Mouse (Mus musculus) cerebellum, adult 18-20 months (tissue): ENCODE results near the gene Fam129b.

Experiments
- DNase-seq, 2 experiments: peaks; one replicate each; pipeline ENCODE4 v3.0.0; 2021

Fam129b gene

GRCm38 (mm10) chr2:32860799-32861198, 15.1 kb upstream of the Fam129b start:
- no peak for DNase-seq

GRCm38 (mm10) chr2:32863317-32863716, 12.6 kb upstream of the Fam129b start:
- DNase-seq, result no peak

GRCm38 (mm10) chr2:32864755-32865154, 11.2 kb upstream of the Fam129b start:
- peak in 1 of 2 experiments; percentile 48 for DNase-seq

GRCm38 (mm10) chr2:32867354-32867753, 8.6 kb upstream of the Fam129b start:
- DNase-seq, result no peak

GRCm38 (mm10) chr2:32869721-32870274, 6.1 kb upstream of the Fam129b start:
- no peak for DNase-seq

GRCm38 (mm10) chr2:32870275-32871100, 5.4 kb upstream of the Fam129b start:
- DNase-seq, result no peak

GRCm38 (mm10) chr2:32874070-32874469, 1.8 kb upstream of the Fam129b start:
- no peak for DNase-seq

- DNase-seq, result no peak
These were observed 801 bp upstream of the Fam129b start for GRCm38 (mm10) chr2:32874951-32875674.

- DNase-seq, result no peak
These were observed 782 bp downstream of the Fam129b start for GRCm38 (mm10) chr2:32876490-32877302.

- no peak for DNase-seq
These were observed 1.4 kb downstream of the Fam129b start for GRCm38 (mm10) chr2:32877303-32877702.

- DNase-seq, result no peak
These were observed 2.0 kb downstream of the Fam129b start for GRCm38 (mm10) chr2:32877761-32878393.

- DNase-seq, result no peak
These were observed 2.5 kb downstream of the Fam129b start for GRCm38 (mm10) chr2:32878396-32878795.

GRCm38 (mm10) chr2:32879593-32879992, 3.7 kb downstream of the Fam129b start:
- no peak for DNase-seq

- DNase-seq, result no peak
These were observed 5.1 kb downstream of the Fam129b start for GRCm38 (mm10) chr2:32881054-32881453.

- peak; percentile 39 to 43 for DNase-seq
These were observed 5.8 kb downstream of the Fam129b start for GRCm38 (mm10) chr2:32881723-32882122.

GRCm38 (mm10) chr2:32882283-32883043, 6.5 kb downstream of the Fam129b start:
- no peak for DNase-seq

GRCm38 (mm10) chr2:32884745-32885144, 8.8 kb downstream of the Fam129b start:
- no peak for DNase-seq

- no peak for DNase-seq
These were observed 12.1 kb downstream of the Fam129b start for GRCm38 (mm10) chr2:32888029-32888428.

GRCm38 (mm10) chr2:32888551-32888950, 12.6 kb downstream of the Fam129b start:
- no peak for DNase-seq

- no peak for DNase-seq
These were observed 14.4 kb downstream of the Fam129b start for GRCm38 (mm10) chr2:32890280-32890679.

- no peak for DNase-seq
These were observed 15.4 kb downstream of the Fam129b start for GRCm38 (mm10) chr2:32891278-32891677.

- no peak for DNase-seq
These were observed 16.6 kb downstream of the Fam129b start for GRCm38 (mm10) chr2:32892490-32892889.
